Mouse (Mus musculus): Measurements from ENCODE around the gene Tbc1d7. TPM values are rescaled to one million over a fixed set of nuclear protein-coding genes. Genes with fewer than 3 reads are reported as not detected.
A peak's percentile ranks its signal among the peaks of the same experiment; 100 is the strongest.

Tbc1d7 gene
- polyA plus RNA-seq, 1 experiment, result 4.0 TPM

- H3K36me3 ChIP-seq (ENCODE audit: control insufficient read depth, insufficient read depth, low read length), result no peaks in the 10 kb centered on the region
- H3K4me3 ChIP-seq (ENCODE audit: low read depth, low read length), result no peak overlapping the region
- 81% methylated on average over 7 of the region's 7 CpGs for WGBS
- H3K4me1 ChIP-seq (ENCODE audit: control insufficient read depth, insufficient read depth, insufficient read length, low read length), result no peaks in the 10 kb centered on the region
- H3K27ac ChIP-seq (ENCODE audit: insufficient read depth, low read depth, low read length), result no peak overlapping the region
- H3K27me3 ChIP-seq (ENCODE audit: control insufficient read depth, insufficient read depth, low read length), result no peaks in the 10 kb centered on the region
- TF ChIP-seq CTCF (IDR thresholded peaks at IDR 0.05; ENCODE audit: extremely low read depth, insufficient read length, insufficient replicate concordance, low read depth, low read length) (no peak), POLR2A (IDR thresholded peaks at IDR 0.05; ENCODE audit: low read depth, low read length) (no peak)
Measured at GRCm38 (mm10) chr13:43203234-43203633, 31.9 kb upstream of the Tbc1d7 start.

DNA sequence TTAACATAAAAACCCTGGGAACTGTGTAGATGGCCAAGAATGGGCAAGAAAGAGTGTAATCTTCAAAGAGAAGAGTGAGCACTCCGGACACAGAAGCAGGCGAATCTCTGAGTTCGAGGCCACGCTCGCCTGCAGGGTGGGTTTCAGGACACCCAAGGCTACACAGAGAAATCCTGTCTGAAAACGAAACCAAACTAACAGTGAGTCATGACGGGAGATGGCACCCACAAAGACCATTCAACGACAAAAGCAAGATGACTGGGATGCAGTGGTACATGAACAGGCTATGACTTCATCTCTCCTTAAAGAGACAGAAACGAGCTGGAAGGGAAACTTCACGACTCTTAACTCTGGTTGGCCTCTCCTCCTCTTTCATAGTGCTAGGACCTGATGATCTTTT, 31.1 kb upstream of the Tbc1d7 start:
- H3K27ac ChIP-seq (ENCODE audit: insufficient read depth, low read depth, low read length), result no peak overlapping the region
- H3K36me3 ChIP-seq (ENCODE audit: control insufficient read depth, insufficient read depth, low read length), result no peaks in the 10 kb centered on the region
- 68% methylated on average over 10 of the region's 10 CpGs for WGBS
- H3K4me3 ChIP-seq (ENCODE audit: low read depth, low read length), result no peak overlapping the region
- H3K27me3 ChIP-seq (ENCODE audit: control insufficient read depth, insufficient read depth, low read length), result no peaks in the 10 kb centered on the region
- no peaks in the 10 kb centered on the region for H3K4me1 ChIP-seq (ENCODE audit: control insufficient read depth, insufficient read depth, insufficient read length, low read length)
- TF ChIP-seq POLR2A (IDR thresholded peaks at IDR 0.05; ENCODE audit: low read depth, low read length) (no peak), CTCF (IDR thresholded peaks at IDR 0.05; ENCODE audit: extremely low read depth, insufficient read length, insufficient replicate concordance, low read depth, low read length) (no peak)

- peak; percentile 83 for TF ChIP-seq CTCF (IDR thresholded peaks at IDR 0.05; ENCODE audit: extremely low read depth, insufficient read length, insufficient replicate concordance, low read depth, low read length)
- no peak for TF ChIP-seq POLR2A (IDR thresholded peaks at IDR 0.05; ENCODE audit: low read depth, low read length)
- 43% methylated on average over 22 of the region's 22 CpGs for WGBS
- Histone ChIP-seq H3K27me3 (ENCODE audit: control insufficient read depth, insufficient read depth, low read length) (no peaks in the 10 kb centered on the region), H3K27ac (ENCODE audit: insufficient read depth, low read depth, low read length) (no peak overlapping the region), H3K4me3 (ENCODE audit: low read depth, low read length) (no peak overlapping the region), H3K4me1 (ENCODE audit: control insufficient read depth, insufficient read depth, insufficient read length, low read length) (no peaks in the 10 kb centered on the region), H3K36me3 (ENCODE audit: control insufficient read depth, insufficient read depth, low read length) (no peaks in the 10 kb centered on the region)
Measured at GRCm38 (mm10) chr13:43201033-43201432, 29.7 kb upstream of the Tbc1d7 start.

GRCm38 (mm10) chr13:43200473-43200872, 29.2 kb upstream of the Tbc1d7 start:
- H3K36me3 ChIP-seq (ENCODE audit: control insufficient read depth, insufficient read depth, low read length), result no peaks in the 10 kb centered on the region
- TF ChIP-seq POLR2A (IDR thresholded peaks at IDR 0.05; ENCODE audit: low read depth, low read length), result no peak
- TF ChIP-seq CTCF (IDR thresholded peaks at IDR 0.05; ENCODE audit: extremely low read depth, insufficient read length, insufficient replicate concordance, low read depth, low read length), result no peak
- H3K4me1 ChIP-seq (ENCODE audit: control insufficient read depth, insufficient read depth, insufficient read length, low read length), result no peaks in the 10 kb centered on the region
- no peak overlapping the region for H3K27ac ChIP-seq (ENCODE audit: insufficient read depth, low read depth, low read length)
- no peaks in the 10 kb centered on the region for H3K27me3 ChIP-seq (ENCODE audit: control insufficient read depth, insufficient read depth, low read length)
- no peak overlapping the region for H3K4me3 ChIP-seq (ENCODE audit: low read depth, low read length)
- 83% methylated on average over 22 of the region's 22 CpGs for WGBS

GRCm38 (mm10) chr13:43199749-43200148, 28.4 kb upstream of the Tbc1d7 start:
- Histone ChIP-seq H3K27me3 (ENCODE audit: control insufficient read depth, insufficient read depth, low read length) (no peaks in the 10 kb centered on the region), H3K27ac (ENCODE audit: insufficient read depth, low read depth, low read length) (no peak overlapping the region), H3K36me3 (ENCODE audit: control insufficient read depth, insufficient read depth, low read length) (no peaks in the 10 kb centered on the region), H3K4me3 (ENCODE audit: low read depth, low read length) (no peak overlapping the region), H3K4me1 (ENCODE audit: control insufficient read depth, insufficient read depth, insufficient read length, low read length) (no peaks in the 10 kb centered on the region)
- WGBS, result 64% methylated on average over 5 of the region's 5 CpGs
- TF ChIP-seq POLR2A (IDR thresholded peaks at IDR 0.05; ENCODE audit: low read depth, low read length) (no peak), CTCF (IDR thresholded peaks at IDR 0.05; ENCODE audit: extremely low read depth, insufficient read length, insufficient replicate concordance, low read depth, low read length) (peak; percentile 52; the same call in 1 of the 2 replicates)

DNA sequence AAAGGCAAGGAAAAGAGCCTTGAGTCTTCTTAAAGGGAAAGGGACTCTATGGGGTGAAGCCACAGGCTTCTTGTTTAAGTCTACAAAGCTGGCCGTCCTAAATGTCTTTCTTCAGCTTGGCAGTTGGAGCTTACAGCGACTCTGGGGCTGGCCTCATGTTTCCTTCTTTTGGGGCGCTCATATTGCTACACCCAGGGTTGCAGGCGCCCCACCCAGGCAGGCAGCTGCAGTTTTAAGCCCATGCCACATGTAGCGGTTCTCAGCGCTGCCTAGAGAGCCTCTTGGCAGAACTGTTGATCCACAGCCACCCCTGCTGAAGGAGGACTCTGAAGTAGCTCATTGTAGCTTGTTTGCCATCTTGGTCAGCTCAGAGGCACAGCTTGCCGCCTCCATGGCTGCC, 28.0 kb upstream of the Tbc1d7 start:
- no peak overlapping the region for H3K4me3 ChIP-seq (ENCODE audit: low read depth, low read length)
- H3K27ac ChIP-seq (ENCODE audit: insufficient read depth, low read depth, low read length), result no peak overlapping the region
- no peaks in the 10 kb centered on the region for H3K27me3 ChIP-seq (ENCODE audit: control insufficient read depth, insufficient read depth, low read length)
- H3K36me3 ChIP-seq (ENCODE audit: control insufficient read depth, insufficient read depth, low read length), result no peaks in the 10 kb centered on the region
- TF ChIP-seq CTCF (IDR thresholded peaks at IDR 0.05; ENCODE audit: extremely low read depth, insufficient read length, insufficient replicate concordance, low read depth, low read length), result no peak
- no peak for TF ChIP-seq POLR2A (IDR thresholded peaks at IDR 0.05; ENCODE audit: low read depth, low read length)
- H3K4me1 ChIP-seq (ENCODE audit: control insufficient read depth, insufficient read depth, insufficient read length, low read length), result no peaks in the 10 kb centered on the region
- WGBS, result 73% methylated on average over 7 of the region's 7 CpGs

- Histone ChIP-seq H3K4me3 (ENCODE audit: low read depth, low read length) (no peak overlapping the region), H3K27ac (ENCODE audit: insufficient read depth, low read depth, low read length) (no peak overlapping the region), H3K27me3 (ENCODE audit: control insufficient read depth, insufficient read depth, low read length) (no peaks in the 10 kb centered on the region), H3K4me1 (ENCODE audit: control insufficient read depth, insufficient read depth, insufficient read length, low read length) (0 out of 2 replicates have a peak, but pooled peaks cover 3% of the 10 kb centered on the region), H3K36me3 (ENCODE audit: control insufficient read depth, insufficient read depth, low read length) (no peaks in the 10 kb centered on the region)
- TF ChIP-seq POLR2A (IDR thresholded peaks at IDR 0.05; ENCODE audit: low read depth, low read length), result no peak
- TF ChIP-seq CTCF (IDR thresholded peaks at IDR 0.05; ENCODE audit: extremely low read depth, insufficient read length, insufficient replicate concordance, low read depth, low read length), result no peak
- WGBS, result 70% methylated on average over 6 of the region's 6 CpGs
Measured at GRCm38 (mm10) chr13:43197187-43197586, 25.9 kb upstream of the Tbc1d7 start.

Data from small intestine, adult 2 months (tissue).